Mouse (Mus musculus) cerebellum, adult 2 months (tissue): ENCODE measurements around the gene Bag3.

ENCODE experiments used
- CTCF ChIP-seq: fragments of 200-500 bp; IDR thresholded peaks from 2 replicates; pipeline ENCODE4 v1.5.1; 2011; ENCODE audit warnings: low read depth, mild to moderate bottlenecking, control low read depth, low read length, moderate library complexity, borderline replicate concordance; ENCODE audit not compliant: insufficient read depth
- POLR2A ChIP-seq: fragments of 200-500 bp; IDR thresholded peaks from 2 replicates; pipeline ENCODE4 v1.6.1; 2011; ENCODE audit warnings: low read length, control low read depth, borderline replicate concordance; ENCODE audit not compliant: insufficient read depth

DNA sequence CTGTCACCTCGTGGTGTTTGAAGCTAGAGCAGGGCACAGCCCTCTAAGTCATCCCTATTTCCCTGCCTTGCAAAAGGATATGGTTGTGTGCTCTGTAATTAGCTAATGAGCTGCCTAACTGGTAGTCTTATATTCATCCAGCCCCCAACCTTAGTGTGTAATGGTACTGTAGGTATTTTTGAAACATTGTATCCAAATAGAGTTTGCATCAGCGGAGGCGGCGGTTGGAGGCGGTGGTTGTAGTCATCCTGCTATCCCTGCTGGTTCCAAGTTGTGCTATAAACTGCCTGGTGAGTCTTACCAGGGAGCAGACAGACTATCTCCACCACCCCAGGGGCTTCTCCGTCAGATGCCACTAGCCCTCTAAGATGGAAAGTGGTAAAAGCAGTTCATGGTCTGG is 19.3 kb upstream of the Bag3 start:
- no peak for TF ChIP-seq POLR2A
- no peak for TF ChIP-seq CTCF
